Mouse (Mus musculus): ENCODE data around the gene Gm10961.

GRCm38 (mm10) chr3:107664641-107665040, 33.5 kb downstream of the Gm10961 start:
- TF ChIP-seq CTCF (IDR thresholded peaks at IDR 0.05; ENCODE audit: low read depth) (no peak), EP300 (optimal IDR thresholded peaks at IDR 0.05) (no peak)

All from stomach, postnatal 0 days (tissue).